Mouse (Mus musculus): ENCODE measurements at regions not wholly inside any gene's neighbourhood (a gene's known extent, or its start where the extent isn't known, plus 50 kb on each side); places are given as distances from the start of the nearest gene placed in this dataset.

DNA sequence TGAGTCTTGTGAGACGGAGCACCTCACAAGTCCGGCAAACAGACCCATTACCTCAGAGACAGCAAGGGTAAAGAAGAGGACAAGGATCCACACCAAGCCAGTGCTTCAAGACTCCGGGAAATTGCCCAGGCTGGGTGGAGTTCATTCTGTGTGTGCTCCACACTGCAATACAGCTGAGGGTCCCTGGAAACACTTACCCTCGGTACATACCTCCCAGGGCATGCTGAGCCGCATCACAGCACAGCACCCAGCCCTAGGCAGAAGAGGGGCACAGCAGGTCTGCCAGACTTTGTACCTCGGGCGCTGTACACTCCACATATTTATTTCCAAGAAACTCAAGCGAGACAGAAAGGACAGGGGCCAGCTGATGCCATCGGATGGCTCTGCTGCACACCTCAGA, 54.5 kb upstream of the Cmc1 start:
- no peak for DNase-seq (ENCODE audit: low spot score in 2 of 2)

DNA sequence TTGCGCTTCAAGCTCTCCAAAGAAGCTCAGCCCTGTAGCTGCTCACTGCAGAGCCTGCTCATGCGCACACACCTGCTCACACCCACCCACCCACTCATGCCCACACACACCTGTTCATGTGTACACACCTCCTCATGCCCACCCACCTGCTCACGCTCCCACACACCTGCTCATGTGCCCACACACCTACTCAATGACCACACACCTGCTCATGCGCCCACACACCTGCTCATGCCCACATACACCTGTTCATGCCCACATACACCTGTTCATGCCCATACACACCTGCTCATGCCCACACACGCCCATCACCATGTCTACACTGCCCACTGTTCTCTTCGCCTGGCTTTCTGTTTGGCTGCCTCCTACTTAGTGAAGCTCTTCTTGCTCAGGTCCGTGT, 56.5 kb upstream of the Cmc1 start:
- no peak for DNase-seq (ENCODE audit: low spot score in 2 of 2)

- no peak for DNase-seq (ENCODE audit: low spot score in 2 of 2)
Observed at GRCm38 (mm10) chr9:118219696-118220095, 69.7 kb upstream of the Cmc1 start.

DNA sequence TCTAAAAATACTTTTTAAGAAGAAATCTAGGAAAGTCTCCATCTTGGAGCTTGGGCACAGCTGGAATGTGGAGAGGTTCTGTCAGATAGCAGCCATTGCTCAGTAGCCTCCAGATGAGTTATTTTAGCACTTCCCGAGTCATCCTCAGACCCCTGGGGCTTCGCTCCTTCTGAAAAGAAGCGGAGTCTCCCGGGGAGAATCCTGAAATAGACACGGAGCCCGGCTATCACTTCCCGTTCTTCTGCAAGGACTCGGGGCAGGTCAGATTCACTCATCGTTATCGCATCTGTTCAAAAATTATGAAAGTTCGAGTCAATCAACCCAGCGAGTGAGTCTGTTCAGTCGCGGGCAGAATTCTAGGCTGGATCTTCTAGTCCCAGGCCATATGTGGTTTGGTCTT, 71.2 kb upstream of the Cmc1 start:
- DNase-seq (ENCODE audit: low spot score in 2 of 2): no peak

DNA sequence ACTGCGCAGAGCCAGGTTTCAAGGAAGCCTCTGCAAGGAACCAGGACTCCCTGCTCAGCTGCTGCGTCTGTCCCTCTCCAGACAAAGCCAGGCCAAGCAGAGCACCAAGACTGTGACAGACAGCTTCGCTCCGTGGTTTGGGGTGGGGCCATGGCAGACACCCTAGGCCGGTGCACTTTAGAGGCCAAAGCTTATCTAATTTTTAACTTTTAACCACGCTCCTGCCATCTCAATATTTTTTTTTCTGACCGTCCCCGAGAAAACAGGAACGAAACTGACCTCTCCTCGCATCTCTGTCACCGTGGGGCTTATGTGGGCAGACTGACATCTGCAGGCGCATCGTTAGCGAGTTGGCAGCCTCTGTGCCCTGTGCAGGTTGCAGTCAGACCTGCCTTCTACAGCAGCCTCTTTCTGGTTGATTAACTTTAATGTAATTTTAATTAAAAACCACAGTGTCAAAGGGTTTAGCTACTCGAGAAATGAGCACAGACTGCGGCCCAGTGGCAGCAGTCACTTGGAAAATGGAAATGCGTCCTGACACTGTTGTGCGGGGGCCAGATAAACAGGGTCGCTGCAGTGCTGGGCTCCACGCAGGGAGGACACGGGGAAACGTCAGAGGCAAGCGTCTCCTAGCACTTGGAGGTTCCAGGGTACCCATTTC, 77.6 kb upstream of the Cmc1 start:
- DNase-seq (ENCODE audit: low spot score in 2 of 2): peak in 1 of 2 experiments; percentile 52

DNA sequence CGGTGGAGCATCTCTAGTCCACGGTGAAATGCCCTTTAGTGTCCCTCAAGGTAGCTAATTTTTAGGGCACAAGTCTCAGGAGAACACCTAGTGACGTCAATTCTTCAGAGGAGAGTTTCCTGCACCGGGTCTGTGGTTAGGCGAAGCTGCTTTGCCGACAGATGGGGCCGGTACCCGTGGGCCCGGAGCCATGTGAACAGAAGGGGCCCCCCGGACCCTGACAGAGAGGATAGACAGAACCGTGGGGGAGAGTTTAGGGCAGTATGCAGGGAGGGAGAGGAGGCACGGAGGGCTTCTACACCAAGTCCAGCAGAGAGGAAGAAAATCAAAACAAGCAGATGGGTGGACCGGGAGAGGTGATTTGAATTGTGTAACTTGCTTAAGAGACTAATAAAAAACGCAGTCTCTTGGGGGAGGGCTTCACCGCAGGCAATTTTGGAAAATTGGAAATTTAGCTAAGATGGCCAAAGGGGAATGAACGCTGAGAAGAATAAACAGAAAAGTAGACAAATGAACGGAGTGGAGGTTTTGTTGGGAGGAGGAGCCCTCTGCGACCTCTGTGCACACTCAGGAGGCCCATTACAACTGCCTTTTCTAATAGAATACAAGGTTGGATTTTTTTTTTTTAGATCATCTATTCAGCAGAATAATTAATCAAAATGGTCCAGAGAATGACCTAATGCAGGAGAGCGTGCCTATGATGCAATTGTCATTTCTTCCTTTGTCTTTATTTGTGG, 78.9 kb upstream of the Cmc1 start:
- DNase-seq (ENCODE audit: low spot score in 2 of 2): peak; percentile 39 to 82

DNA sequence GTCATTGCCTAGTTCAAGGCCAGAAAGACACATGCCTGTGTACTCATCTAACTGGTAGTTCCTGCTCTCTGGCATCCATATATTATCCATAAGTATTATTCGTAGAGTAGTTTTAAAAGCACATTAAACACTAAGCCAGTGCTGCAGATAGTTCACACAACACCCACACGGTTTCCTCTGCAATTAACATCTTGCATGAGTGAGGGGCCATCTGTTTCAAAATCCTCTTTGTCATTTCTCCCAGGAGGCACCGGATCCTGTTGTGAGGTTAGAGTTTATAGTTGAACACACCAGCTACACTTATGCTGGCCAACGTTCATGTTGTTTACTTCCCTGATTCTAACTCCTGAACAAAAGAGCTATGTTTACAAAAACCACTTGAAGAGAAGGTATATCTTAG, 90.7 kb upstream of the Cmc1 start:
- no peak for DNase-seq (ENCODE audit: low spot score in 2 of 2)

DNA sequence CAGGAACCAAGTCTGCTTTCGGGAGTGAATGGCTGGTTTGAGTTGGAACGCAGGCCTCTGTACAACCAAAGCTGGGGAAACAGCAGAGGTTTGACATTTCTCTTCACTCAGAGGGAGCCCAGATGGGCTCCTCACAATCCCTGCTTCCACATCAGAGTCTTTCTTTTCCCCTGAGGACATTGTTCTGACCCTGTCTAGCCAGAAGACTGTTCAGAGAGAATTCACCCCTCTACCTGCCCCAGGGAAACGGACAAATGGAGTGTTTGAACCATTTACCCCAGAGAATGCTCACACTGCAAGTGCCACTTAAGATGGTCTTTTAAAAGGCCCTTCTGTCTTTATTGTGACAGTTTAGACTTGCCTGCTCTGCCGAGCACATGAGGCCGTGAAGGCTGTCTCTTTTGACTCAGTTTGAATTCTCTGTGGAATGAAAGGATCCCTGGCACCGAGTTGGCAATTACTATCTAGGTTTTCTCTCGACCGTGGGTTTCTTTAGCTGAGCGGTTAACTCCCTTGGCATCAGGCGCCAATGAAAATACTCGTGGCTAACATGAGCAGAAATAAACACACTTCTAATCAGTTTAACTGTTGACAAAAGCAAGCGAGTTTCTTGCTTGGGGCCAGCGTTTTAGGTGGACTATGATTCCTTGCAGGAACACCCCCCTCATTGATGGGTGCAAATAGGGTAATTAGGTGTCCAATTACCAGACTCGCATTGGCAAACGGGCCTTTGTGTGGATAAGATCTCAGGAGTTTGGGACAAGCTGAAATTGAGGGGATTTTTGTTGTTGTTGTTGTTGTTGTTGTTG, 97.0 kb upstream of the Cmc1 start:
- DNase-seq (ENCODE audit: low spot score in 2 of 2): no peak

DNA sequence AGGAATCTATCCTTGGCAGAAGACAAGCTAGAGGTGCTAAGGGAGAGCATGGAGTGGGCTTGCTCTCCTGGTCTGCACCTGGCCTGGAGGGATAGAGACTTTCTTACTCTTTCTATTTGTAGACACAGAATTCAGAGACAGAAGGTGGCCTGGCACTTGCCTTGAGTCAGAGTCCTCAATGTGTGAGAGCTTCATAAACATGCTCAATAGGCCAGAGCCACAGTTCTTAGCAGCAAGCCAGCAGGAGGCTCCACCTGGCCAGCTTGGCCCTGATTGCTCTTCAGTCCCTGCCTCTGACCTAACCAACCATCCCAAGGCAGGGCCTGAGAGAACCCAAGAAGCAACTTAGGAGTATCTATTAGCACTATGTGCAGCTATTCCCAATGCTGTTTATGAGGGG, 103.9 kb upstream of the Cmc1 start:
- no peak for DNase-seq (ENCODE audit: low spot score in 2 of 2)

DNA sequence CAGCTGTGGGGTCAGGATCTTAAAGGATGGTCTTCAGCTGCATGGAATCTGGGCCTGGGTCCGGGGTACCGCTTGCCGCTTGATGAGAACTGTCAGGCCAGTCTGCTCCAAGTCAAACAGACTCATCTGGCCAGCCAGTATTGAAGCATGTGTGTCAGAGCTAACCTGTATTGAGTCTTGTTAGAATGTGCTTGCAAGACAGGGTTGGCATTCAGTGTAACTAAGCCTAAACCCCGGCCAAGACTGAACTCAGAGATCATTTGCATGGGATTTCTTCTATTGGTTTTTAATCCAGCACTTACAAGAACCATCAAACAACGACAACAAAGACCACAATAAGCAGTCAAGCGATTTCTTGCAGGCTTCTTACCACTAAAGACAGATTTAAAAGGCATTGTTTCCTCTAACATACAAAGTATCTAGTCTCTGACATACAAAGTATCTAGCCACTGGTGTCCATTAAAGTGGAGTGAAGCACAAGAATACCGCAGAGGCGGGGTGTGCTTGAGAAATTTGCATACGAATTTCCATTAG, 105.3 kb upstream of the Cmc1 start:
- no peak for DNase-seq (ENCODE audit: low spot score in 2 of 2)

DNA sequence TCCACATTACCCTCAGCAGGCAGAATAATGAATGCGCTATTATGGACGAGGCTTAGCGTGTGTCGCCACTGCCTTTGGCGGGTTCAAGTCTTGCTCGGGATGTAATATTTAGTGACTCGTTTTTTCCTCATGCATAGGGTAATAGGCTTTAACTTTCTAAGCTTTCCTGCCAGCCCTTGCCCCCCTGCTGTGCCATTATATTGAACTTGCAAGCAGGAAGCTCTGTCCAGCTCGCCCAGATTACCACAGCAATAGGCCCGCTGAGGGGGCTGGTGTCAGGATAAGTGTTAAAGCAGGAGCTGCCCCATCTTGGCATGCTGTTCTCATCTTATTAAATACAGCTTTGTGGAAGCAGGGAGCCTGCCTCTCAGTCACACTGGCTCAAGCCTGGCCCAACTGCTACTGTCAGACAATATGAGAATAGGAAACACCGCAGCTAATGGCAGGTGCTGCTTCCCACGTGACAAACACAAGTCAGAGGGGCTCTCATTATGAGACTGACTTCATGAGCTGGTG, 105.8 kb upstream of the Cmc1 start:
- DNase-seq (ENCODE audit: low spot score in 2 of 2): peak in 1 of 2 experiments; percentile 43

DNA sequence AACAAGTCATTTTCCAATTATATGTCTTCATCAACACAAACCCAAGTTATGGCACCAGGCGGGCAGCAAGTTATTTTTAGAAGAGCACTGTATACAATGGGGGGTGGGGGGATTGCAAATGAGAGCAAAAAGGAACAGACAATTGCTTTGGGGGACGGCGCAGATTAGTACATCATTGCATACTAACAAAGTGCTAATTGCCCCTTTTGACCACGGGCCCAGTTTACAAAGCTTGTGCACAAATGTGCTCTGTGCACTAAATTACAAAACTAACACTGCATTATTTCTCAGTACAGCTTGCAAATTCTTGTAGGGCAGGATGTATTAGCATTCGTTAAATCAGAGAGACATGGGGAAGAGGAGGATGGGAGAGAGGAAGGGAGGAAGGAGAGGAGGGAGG, 116.3 kb upstream of the Cmc1 start:
- DNase-seq (ENCODE audit: low spot score in 2 of 2): no peak

DNA sequence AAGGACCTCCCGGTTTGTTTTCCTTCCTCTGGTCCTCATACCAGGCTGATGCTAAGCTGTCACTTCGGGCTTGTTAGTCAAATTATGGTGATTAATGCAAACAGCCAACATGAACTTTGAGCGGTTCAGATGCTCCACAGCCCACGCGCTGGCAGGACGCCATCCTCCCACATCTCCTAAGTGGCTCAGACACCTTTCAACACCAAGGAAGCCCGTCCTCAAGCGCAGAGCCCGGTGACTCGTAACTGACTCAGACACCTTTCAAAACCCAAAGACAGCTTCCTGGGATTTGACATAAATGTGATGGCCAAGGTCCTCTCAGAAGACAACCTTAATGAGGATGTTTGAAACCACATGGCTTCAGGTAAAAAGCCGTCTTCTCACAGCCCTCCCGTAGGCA, 121.7 kb upstream of the Cmc1 start:
- no peak for DNase-seq (ENCODE audit: low spot score in 2 of 2)

- no peak for DNase-seq (ENCODE audit: low spot score in 2 of 2)
Observed at GRCm38 (mm10) chr9:118272713-118273407, 122.9 kb upstream of the Cmc1 start.

- no peak for DNase-seq (ENCODE audit: low spot score in 2 of 2)
Observed at GRCm38 (mm10) chr9:118285481-118285880, 135.5 kb upstream of the Cmc1 start.

- DNase-seq (ENCODE audit: low spot score in 2 of 2): no peak
Observed at GRCm38 (mm10) chr9:118287606-118288005, 137.6 kb upstream of the Cmc1 start.

DNA sequence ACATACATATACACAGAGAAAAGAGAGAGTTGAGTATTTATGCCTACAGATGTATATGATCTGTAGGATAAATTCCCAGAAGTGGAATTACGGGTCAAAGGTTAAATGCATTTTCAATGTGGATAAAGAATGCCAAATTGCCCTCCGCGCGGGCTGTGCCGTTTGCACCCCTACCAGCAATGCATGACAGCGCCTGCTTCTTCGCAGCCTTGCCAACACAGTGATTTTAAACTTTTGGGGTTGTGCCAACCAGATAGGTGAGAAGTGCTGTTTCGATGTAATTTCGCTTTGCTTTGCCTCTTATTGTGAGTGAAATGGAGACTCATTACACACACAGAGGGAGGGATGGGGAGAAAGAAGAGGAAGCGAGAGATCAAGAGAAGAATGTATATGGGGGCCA, 142.9 kb upstream of the Cmc1 start:
- DNase-seq (ENCODE audit: low spot score in 2 of 2): peak in 1 of 2 experiments; percentile 3

DNA sequence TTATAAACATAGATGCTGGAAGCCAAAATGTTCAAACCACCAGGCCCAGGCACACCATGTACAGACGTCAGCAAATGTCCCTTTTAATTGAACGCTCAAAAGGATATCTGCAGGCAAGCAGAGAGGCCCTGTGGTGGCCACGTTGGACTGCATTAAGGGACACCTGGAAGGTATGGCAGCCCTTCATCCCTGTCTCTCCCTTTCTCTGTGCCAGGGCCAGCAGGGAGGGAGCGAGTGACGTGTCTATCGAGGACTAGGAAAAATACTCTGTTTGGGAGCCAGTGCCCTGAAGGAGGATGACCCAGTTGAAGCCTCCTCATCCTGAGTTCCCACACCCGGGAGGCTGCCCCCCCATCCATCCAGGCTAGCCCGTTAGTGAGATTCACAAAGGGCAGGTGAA, 144.0 kb upstream of the Cmc1 start:
- no peak for DNase-seq (ENCODE audit: low spot score in 2 of 2)

- DNase-seq (ENCODE audit: low spot score in 2 of 2): no peak
Observed at GRCm38 (mm10) chr9:118302785-118303384, 152.9 kb upstream of the Cmc1 start.

DNA sequence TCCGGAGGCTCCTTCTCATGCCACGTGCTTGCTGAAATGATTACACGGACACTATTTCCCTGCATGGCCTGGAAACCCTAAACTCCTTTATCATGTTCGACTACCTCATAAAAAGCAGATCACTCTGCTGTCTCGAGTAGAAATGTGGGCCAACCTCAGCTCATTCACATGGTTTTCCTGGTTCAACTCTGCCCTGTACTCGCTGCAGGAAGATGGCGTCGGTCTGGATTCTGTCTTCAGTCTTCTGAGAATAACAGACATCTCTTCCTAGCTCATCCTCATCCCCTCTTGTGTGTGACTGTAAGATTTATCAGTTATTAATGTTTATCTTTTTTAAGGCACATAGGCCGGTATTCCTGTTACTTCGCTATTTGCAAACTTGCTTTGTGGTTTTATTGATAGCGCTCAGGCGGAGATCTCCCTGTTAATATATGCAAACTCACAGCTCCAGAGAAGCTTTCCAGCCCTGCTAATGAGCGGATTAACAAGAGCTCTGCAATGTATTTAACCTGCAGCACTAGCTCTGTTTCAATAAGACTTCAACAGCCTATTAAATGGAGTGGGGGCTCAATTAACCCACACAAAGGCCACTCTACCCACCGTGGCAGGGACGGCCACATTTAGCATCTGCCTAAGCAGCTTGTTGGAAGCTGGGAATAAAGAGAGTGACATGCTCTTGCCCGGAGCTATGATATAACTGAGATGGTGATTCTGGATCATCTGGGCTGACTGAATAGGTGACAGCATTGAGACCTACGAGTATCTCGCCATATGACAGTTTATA, 159.5 kb upstream of the Eomes start:
- DNase-seq (ENCODE audit: low spot score in 2 of 2): no peak

Measured in cerebellum, postnatal 4 days (tissue).